Mouse (Mus musculus) forebrain, embryonic 11.5 days (tissue): ENCODE data around the gene Lrrc4. TPM values are rescaled to one million over a fixed set of nuclear protein-coding genes. Genes with fewer than 3 reads are reported as not detected.
A peak's percentile ranks its signal among the peaks of the same experiment; 100 is the strongest.

Experiments used
- ATAC-seq: fragments of 200-750 bp; cut with Nextera tagmentation; replicated peaks from 2 replicates; pipeline ENCODE4 v1.8.0; 2017; ENCODE audit warnings: moderate TSS enrichment; ENCODE audit not compliant: low FRiP score
- DNase-seq: peaks from one replicate; pipeline ENCODE4 v3.0.0-alpha.2; 2017; ENCODE audit warnings: low spot score
- H3K27ac ChIP-seq: fragments of 300-500 bp; sonication (generic); 2 replicates; pipeline ENCODE4 v1.5.1; 2014; ENCODE audit warnings: low read depth, low read length
- H3K27me3 ChIP-seq: fragments of 300-500 bp; sonication (generic); 2 replicates; pipeline ENCODE4 v1.6.1; 2014; ENCODE audit warnings: mild to moderate bottlenecking, low read length, mixed read lengths; ENCODE audit not compliant: control insufficient read depth, insufficient read depth
- H3K36me3 ChIP-seq: fragments of 300-500 bp; sonication (generic); 2 replicates; pipeline ENCODE4 v1.6.1; 2014; ENCODE audit warnings: mild to moderate bottlenecking, low read length, moderate library complexity, mixed read lengths; ENCODE audit not compliant: control insufficient read depth, insufficient read depth
- H3K4me1 ChIP-seq: fragments of 300-500 bp; sonication (generic); replicated peaks from 2 replicates; pipeline ENCODE4 v1.6.1; 2014; ENCODE audit warnings: low read length, mixed read lengths; ENCODE audit not compliant: control insufficient read depth, insufficient read depth
- H3K4me2 ChIP-seq: fragments of 300-500 bp; sonication (generic); 2 replicates; pipeline ENCODE4 v1.6.1; 2014; ENCODE audit warnings: low read depth, mild to moderate bottlenecking, low read length, moderate library complexity, mixed read lengths; ENCODE audit not compliant: severe bottlenecking
- H3K4me3 ChIP-seq: fragments of 300-500 bp; sonication (generic); 2 replicates; pipeline ENCODE4 v1.5.1; 2014; ENCODE audit warnings: low read depth, low read length
- H3K9ac ChIP-seq: fragments of 300-500 bp; sonication (generic); 2 replicates; pipeline ENCODE4 v1.6.1; 2014; ENCODE audit warnings: low read length
- H3K9me3 ChIP-seq: fragments of 300-500 bp; sonication (generic); 2 replicates; pipeline ENCODE4 v1.6.1; 2016; ENCODE audit warnings: low read length, mixed read lengths; ENCODE audit not compliant: control insufficient read depth
- WGBS: fragments of 180-500 bp; shearing (Covaris S2); extraction: QIAGEN DNeasy Blood & Tissue Kit; methylation state at CpG from one replicate; pipeline ENCODE4 v1.1.7; 2014; 5-methylcytosine and 5-hydroxymethylcytosine counted together
- polyA plus RNA-seq: library from polyadenylated mRNA; unstranded; fragments of >200 nt; fragmentation: Nextera tagmentation; extraction: Ambion mirVana; gene quantifications from 2 replicates; pipeline ENCODE4 v1.2.1, GENCODE M21; 2014

The Lrrc4 gene
- polyA plus RNA-seq, 1 experiment from 2014 or later = 3.6 TPM

DNA sequence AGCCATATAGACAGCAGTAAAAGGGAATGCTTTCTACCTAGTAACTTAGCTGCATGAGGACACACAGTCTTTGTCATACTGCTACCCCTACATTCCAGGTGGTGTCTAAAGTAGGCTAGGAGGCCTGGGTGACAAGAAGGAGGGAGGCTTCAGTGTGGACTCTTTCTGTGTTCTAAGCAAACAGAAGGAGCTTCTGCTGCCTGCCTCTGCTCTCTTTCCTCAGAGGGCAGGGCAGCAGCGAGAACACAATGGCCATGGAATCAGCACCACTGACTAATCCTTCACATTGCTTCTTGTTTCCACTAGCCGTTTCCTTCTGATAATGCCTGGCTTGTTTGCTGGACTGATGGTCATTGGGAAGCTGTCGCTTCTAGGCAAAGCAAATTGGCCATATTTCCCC is 40.4 kb downstream of the Lrrc4 start:
- no peaks in the 10 kb centered on the region for H3K36me3 ChIP-seq
- H3K9ac ChIP-seq = no peak overlapping the region
- no peaks in the 10 kb centered on the region for H3K27me3 ChIP-seq
- ATAC-seq = no peak
- 0 out of 2 replicates have a peak, but pooled peaks cover 4% of the 10 kb centered on the region for H3K4me1 ChIP-seq
- H3K9me3 ChIP-seq = no peaks in the 10 kb centered on the region
- no peak overlapping the region for H3K4me3 ChIP-seq
- WGBS = 28% methylated on average over 3 of the region's 3 CpGs
- H3K4me2 ChIP-seq = no peak overlapping the region
- no peak for DNase-seq
- no peak overlapping the region for H3K27ac ChIP-seq

DNA sequence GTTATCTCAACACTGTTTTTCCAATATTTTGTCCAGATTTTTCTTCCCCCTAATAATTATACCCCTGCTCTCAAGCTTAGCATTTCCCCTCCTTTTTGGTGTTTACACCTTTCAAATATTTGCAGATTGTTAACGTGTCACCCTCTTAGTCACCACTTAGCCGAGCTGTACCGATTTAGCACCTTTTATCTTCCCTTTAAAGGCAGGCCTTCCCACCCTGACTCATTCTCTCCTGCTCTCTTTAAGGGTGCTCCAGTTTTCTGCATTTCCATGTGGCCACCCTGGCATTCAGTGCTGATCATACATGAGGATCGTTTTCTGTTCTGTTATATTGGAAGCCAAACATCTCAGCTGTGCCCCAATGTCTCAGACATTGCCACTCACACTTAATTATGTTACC is 41.9 kb downstream of the Lrrc4 start:
- H3K4me3 ChIP-seq = no peak overlapping the region
- no peaks in the 10 kb centered on the region for H3K9me3 ChIP-seq
- no peak overlapping the region for H3K4me2 ChIP-seq
- WGBS = 83% methylated on average over 4 of the region's 4 CpGs
- no peak overlapping the region for H3K9ac ChIP-seq
- H3K36me3 ChIP-seq = no peaks in the 10 kb centered on the region
- no peaks in the 10 kb centered on the region for H3K27me3 ChIP-seq
- H3K4me1 ChIP-seq = 0 out of 2 replicates have a peak, but pooled peaks cover 2% of the 10 kb centered on the region
- DNase-seq = no peak
- no peak for ATAC-seq
- no peak overlapping the region for H3K27ac ChIP-seq

DNA sequence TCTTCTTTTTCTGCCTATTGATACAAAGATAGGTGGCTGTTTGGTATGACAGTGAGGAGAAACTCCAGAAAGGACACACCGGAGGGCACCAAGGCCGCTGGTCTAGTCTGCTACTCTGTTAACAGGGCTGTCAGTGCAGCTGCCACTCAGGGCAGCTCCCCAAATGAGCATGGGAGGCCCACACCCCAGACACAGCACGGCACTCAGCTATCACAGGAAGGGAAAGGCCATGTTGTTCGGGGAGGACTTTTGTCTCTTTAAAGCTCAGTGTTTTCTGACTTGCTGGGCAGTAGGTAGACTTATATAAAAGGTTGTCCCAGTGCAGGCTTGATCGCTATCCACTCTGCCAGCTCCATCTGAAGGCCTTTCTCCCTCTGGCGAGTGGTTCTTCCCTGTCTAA is 44.4 kb downstream of the Lrrc4 start:
- WGBS = 74% methylated on average over 6 of the region's 6 CpGs
- DNase-seq (no peak), ATAC-seq (no peak)
- Histone ChIP-seq H3K4me1 (peaks cover 13% of the 10 kb centered on the region), H3K4me2 (no peak overlapping the region), H3K27me3 (no peaks in the 10 kb centered on the region), H3K9ac (no peak overlapping the region), H3K4me3 (no peak overlapping the region), H3K27ac (no peak overlapping the region), H3K9me3 (no peaks in the 10 kb centered on the region), H3K36me3 (no peaks in the 10 kb centered on the region)

DNA sequence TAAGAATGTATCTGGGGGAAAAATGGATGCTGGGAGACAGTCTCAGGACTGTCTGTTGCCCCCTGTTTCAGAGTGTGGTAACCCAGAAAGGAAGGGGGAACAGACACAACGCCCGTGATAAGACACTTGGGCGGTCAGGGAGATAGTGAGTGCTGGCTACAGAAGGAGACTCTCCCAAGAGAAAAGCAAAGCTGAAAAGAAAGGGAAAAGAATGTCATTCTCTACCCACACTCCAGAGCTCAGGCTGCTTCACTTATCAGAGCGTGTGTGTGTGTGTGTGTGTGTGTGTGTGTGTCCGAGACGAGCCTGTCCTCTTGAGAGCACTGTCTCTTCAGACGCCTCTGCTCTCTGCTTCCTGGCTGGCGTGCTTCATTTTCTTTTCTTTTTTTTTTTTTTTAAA is 45.8 kb downstream of the Lrrc4 start:
- WGBS = 81% methylated on average over 8 of the region's 8 CpGs
- H3K4me1 ChIP-seq = peaks cover 13% of the 10 kb centered on the region
- no peak overlapping the region for H3K4me3 ChIP-seq

DNA sequence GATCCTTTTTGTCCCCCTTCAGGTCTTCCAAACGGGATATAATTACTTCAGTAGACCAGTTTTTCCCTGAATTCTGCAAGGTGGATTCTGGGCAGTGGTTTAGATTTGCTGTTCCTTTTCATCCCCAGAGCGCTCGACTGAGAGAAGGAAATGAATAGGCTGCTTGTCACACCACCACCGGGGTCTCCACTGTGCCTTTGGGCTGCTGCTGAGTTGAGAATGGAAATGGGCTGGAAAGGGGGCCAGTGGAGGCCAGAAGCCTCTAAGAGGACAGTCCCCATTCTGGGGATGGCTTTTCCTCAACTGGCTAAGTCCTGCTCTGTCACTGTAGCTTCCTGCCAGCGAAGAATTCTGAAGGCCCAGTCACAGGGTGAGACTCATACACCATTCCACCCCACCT is 47.6 kb downstream of the Lrrc4 start:
- Histone ChIP-seq H3K27me3 (no peaks in the 10 kb centered on the region), H3K4me3 (no peak overlapping the region), H3K9me3 (no peaks in the 10 kb centered on the region), H3K4me1 (peaks cover 13% of the 10 kb centered on the region), H3K27ac (peak overlapping the region; percentile 42), H3K9ac (no peak overlapping the region), H3K4me2 (no peak overlapping the region), H3K36me3 (no peaks in the 10 kb centered on the region)
- 27% methylated on average over 5 of the region's 5 CpGs for WGBS
- ATAC-seq (no peak), DNase-seq (no peak)

More for the DNA sequence above, 45.8 kb downstream of the Lrrc4 start:
- DNase-seq (no peak), ATAC-seq (no peak)
- Histone ChIP-seq H3K36me3 (no peaks in the 10 kb centered on the region), H3K9ac (no peak overlapping the region), H3K9me3 (no peaks in the 10 kb centered on the region), H3K4me2 (no peak overlapping the region), H3K27ac (no peak overlapping the region), H3K27me3 (no peaks in the 10 kb centered on the region)

DNA sequence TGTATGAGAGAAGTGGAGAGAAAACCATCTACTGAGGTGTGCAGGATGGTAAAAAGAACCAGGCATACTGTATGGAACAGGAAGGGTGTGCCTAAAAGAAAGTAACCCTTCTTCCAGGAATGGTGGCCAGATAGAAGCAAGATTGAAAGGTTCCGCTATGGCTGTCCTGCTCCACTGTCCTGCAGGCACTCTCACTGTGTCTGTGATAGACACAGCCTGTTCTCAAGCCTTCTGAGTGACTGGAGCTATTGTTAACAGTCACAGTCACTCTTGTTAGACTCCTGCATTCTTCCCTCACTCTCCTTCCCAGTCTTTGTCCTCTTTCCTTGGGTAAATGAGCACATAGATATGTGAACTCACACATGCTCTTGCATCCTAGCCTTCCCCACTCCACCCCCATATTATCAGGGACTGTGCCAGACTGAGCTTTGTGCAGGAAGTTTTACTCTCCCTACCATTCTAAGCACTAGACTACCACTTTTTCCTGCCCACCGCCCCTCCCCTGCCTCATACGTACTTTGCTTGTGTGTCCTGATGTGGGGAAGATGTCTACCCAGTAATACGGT is 48.4 kb downstream of the Lrrc4 start:
- no peak overlapping the region for H3K4me3 ChIP-seq
- ATAC-seq (peak; percentile 64), DNase-seq (no peak)
- H3K4me2 ChIP-seq = no peak overlapping the region
- H3K9me3 ChIP-seq = no peaks in the 10 kb centered on the region
- H3K4me1 ChIP-seq = peaks cover 12% of the 10 kb centered on the region
- peak overlapping the region; percentile 16; the same call in 1 of the 2 replicates for H3K9ac ChIP-seq
- peak overlapping the region; percentile 70 for H3K27ac ChIP-seq
- 46% methylated on average over 4 of the region's 4 CpGs for WGBS
- no peaks in the 10 kb centered on the region for H3K36me3 ChIP-seq
- H3K27me3 ChIP-seq = no peaks in the 10 kb centered on the region

DNA sequence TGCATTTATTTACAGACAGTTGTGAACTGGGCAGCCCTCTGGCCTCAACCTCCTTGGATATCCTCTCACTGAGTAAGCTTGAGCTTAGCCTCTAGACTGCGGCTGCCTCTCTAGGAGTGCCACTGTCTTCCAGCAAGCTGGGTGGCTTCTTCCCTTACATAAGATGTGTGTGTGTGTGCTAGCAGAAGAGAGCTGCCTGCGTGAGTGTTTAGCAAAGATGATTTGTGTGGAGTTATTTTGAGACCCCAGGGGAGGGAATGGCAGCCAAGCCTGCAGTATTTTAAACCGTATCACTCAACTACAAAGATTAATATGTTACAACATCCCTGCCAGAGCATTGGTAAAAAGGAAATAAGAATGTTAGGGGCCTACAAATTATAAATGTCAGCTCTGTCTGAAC is 49.9 kb downstream of the Lrrc4 start:
- no peak overlapping the region for H3K4me2 ChIP-seq
- H3K9ac ChIP-seq = no peak overlapping the region
- peaks cover 15% of the 10 kb centered on the region for H3K4me1 ChIP-seq
- no peaks in the 10 kb centered on the region for H3K9me3 ChIP-seq
- no peaks in the 10 kb centered on the region for H3K27me3 ChIP-seq
- WGBS = 90% methylated on average over 3 of the region's 3 CpGs
- H3K4me3 ChIP-seq = no peak overlapping the region
- ATAC-seq (no peak), DNase-seq (no peak)
- H3K27ac ChIP-seq = no peak overlapping the region
- no peaks in the 10 kb centered on the region for H3K36me3 ChIP-seq

DNA sequence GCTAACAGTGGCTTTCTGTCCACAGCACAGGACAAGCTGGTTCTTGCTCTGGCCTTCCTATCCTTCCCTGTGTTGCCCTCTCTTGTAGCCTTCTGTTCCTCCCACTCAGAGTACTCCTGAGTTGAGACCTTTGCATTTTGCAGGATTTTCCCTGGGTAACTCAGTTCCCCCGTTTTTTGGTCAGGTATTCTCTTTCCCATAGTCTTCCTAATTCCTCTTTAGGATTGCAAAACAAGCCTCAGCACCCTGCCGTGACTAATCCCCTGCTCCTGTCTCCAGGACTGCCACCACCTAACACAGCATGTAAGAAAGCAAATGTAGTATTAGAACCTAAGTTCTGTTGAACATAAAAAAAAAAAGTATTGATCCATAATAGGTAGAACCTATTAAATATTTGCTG is 60.2 kb downstream of the Lrrc4 start:
- DNase-seq = no peak
- Histone ChIP-seq H3K27ac (no peak overlapping the region), H3K4me2 (no peak overlapping the region), H3K27me3 (no peaks in the 10 kb centered on the region), H3K4me1 (0 out of 2 replicates have a peak, but pooled peaks cover 2% of the 10 kb centered on the region), H3K9me3 (no peaks in the 10 kb centered on the region), H3K4me3 (no peak overlapping the region), H3K36me3 (no peaks in the 10 kb centered on the region), H3K9ac (no peak overlapping the region)
- ATAC-seq = no peak
- WGBS = 6% methylated on average over 2 of the region's 2 CpGs

DNA sequence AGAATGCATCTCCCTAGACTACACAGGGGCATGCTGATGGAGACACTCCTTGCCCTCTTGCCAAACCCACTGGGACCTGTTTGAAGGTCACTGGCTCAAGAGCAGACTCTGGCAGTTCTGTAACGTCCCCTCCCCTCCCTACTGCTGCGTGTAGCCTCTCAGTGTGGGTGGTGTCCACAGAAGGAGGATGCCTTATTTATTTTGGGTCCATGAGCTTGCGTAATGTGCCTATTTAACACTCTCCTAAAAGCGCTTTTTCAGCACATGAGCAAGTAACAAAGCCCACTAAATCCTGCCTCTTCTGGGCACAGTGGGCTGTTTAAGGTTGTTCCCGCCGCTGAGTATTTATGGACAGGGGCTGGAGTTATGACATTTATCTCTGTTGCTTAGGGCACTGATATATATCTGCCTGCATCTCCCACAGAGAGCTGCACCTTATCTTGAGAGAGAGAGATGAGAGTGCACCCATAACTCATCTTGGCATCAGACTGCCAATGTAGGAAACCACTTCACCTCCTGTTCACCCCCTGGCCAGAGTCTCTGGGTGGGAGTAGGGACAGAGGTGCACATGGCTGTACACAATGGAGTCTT is 63.6 kb downstream of the Lrrc4 start:
- no peaks in the 10 kb centered on the region for H3K36me3 ChIP-seq
- no peak overlapping the region for H3K4me2 ChIP-seq
- no peak overlapping the region for H3K27ac ChIP-seq
- no peak overlapping the region for H3K4me3 ChIP-seq
- 88% methylated on average over 6 of the region's 6 CpGs for WGBS
- no peaks in the 10 kb centered on the region for H3K9me3 ChIP-seq
- no peak for DNase-seq
- 0 out of 2 replicates have a peak, but pooled peaks cover 2% of the 10 kb centered on the region for H3K4me1 ChIP-seq
- ATAC-seq = no peak
- H3K9ac ChIP-seq = no peak overlapping the region
- H3K27me3 ChIP-seq = no peaks in the 10 kb centered on the region
